Mouse (Mus musculus): ENCODE data around the gene Erbb2. TPM values are rescaled to one million over a fixed set of nuclear protein-coding genes. Genes with fewer than 3 reads are reported as not detected.

The Erbb2 gene
- polyA plus RNA-seq, 1 experiment from 2014 or later = 1.2 TPM

DNA sequence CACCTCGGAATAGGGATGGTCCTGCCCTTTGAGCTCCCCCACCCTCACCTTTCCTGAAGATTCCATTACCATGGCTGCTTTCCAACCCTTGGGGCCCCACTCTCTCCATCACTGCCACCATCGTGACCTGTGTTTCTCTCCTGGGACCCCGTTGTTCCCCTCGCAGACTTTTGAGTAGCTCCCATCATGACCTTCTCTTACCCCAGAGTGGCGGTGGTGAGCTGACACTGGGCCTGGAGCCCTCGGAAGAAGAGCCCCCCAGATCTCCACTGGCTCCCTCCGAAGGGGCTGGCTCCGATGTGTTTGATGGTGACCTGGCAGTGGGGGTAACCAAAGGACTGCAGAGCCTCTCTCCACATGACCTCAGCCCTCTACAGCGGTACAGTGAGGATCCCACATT, 23.5 kb downstream of the Erbb2 start:
- ATAC-seq = no peak
- no peaks in the 10 kb centered on the region for H3K27me3 ChIP-seq (ENCODE audit: insufficient read depth, low read length)
- no peak for DNase-seq
- H3K4me3 ChIP-seq (ENCODE audit: low read depth, low read length) = no peak overlapping the region
- H3K36me3 ChIP-seq (replicated peaks; ENCODE audit: insufficient read depth, low read length) = no peaks in the 10 kb centered on the region
- 85% methylated on average over 9 of the region's 9 CpGs for WGBS (ENCODE audit: insufficient replicate concordance)
- no peak overlapping the region for H3K4me2 ChIP-seq (ENCODE audit: low read depth, low read length)
- H3K4me1 ChIP-seq (ENCODE audit: insufficient read depth) = peaks cover 9% of the 10 kb centered on the region; the same call in 1 of the 2 replicates
- H3K27ac ChIP-seq (ENCODE audit: low read depth) = no peak overlapping the region
- H3K9ac ChIP-seq (replicated peaks) = no peak overlapping the region
- H3K9me3 ChIP-seq (ENCODE audit: low read length) = no peaks in the 10 kb centered on the region
- no peak for TF ChIP-seq CTCF (IDR thresholded peaks at IDR 0.05; ENCODE audit: low read depth)

GRCm38 (mm10) chr11:98437441-98437840, 25.2 kb downstream of the Erbb2 start:
- Histone ChIP-seq H3K4me3 (ENCODE audit: low read depth, low read length) (no peak overlapping the region), H3K4me2 (ENCODE audit: low read depth, low read length) (peak overlapping the region; percentile 86), H3K36me3 (replicated peaks; ENCODE audit: insufficient read depth, low read length) (no peaks in the 10 kb centered on the region), H3K9me3 (ENCODE audit: low read length) (no peaks in the 10 kb centered on the region), H3K27ac (ENCODE audit: low read depth) (no peak overlapping the region), H3K27me3 (ENCODE audit: insufficient read depth, low read length) (no peaks in the 10 kb centered on the region), H3K4me1 (ENCODE audit: insufficient read depth) (peaks cover 9% of the 10 kb centered on the region; the same call in 1 of the 2 replicates), H3K9ac (replicated peaks) (no peak overlapping the region)
- DNase-seq (no peak), ATAC-seq (no peak)
- TF ChIP-seq CTCF (IDR thresholded peaks at IDR 0.05; ENCODE audit: low read depth) = no peak
- TF ChIP-seq EP300 (IDR thresholded peaks at IDR 0.05; ENCODE audit: low read depth) = no peak
- WGBS (ENCODE audit: insufficient replicate concordance) = 86% methylated on average over 6 of the region's 6 CpGs

- H3K9ac ChIP-seq (replicated peaks) = peak within 1 kb of the TSS; percentile 67
- H3K4me3 ChIP-seq (ENCODE audit: low read depth, low read length) = peak within 1 kb of the TSS; percentile 63
- H3K36me3 ChIP-seq (replicated peaks; ENCODE audit: insufficient read depth, low read length) = no peaks in the 10 kb centered on the region
- 3% methylated on average over 42 of the region's 43 CpGs for WGBS (ENCODE audit: insufficient replicate concordance)
- no peaks in the 10 kb centered on the region for H3K27me3 ChIP-seq (ENCODE audit: insufficient read depth, low read length)
- peak within 1 kb of the TSS; percentile 86 for H3K4me2 ChIP-seq (ENCODE audit: low read depth, low read length)
- peak; percentile 90 for ATAC-seq
- TF ChIP-seq EP300 (IDR thresholded peaks at IDR 0.05; ENCODE audit: low read depth) (no peak), CTCF (IDR thresholded peaks at IDR 0.05; ENCODE audit: low read depth) (peak; percentile 99)
- H3K9me3 ChIP-seq (ENCODE audit: low read length) = no peaks in the 10 kb centered on the region
- peaks cover 9% of the 10 kb centered on the region; the same call in 1 of the 2 replicates for H3K4me1 ChIP-seq (ENCODE audit: insufficient read depth)
- H3K27ac ChIP-seq (ENCODE audit: low read depth) = peak within 1 kb of the TSS; percentile 60
- DNase-seq = peak; percentile 98
Measured at GRCm38 (mm10) chr11:98438331-98439158, 26.3 kb downstream of the Erbb2 start, which contains the start of gene Mien1. Gene Mien1, minus strand, starts transcription at chr11:98438991.

DNA sequence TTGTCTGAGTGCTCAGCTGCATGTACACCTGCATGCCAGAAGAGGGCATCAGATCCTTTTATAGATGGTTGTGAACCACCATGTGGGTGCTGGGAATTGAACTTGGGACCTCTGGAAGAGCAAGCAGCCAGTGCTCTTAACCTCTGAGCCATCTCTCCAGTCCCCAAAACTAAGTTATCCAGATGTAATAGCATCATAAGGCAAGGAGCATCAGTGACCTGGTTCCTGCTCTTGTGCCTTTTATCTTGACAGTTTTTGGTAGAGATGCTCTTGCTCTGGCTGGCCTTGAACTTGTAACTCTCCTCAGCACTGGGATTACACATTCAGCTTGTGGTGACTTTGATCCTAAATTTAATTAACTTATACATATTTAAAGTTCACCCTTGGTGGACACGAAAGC, 31.4 kb downstream of the Erbb2 start:
- H3K27me3 ChIP-seq (ENCODE audit: insufficient read depth, low read length) = peaks cover 16% of the 10 kb centered on the region; the same call in 1 of the 2 replicates
- H3K4me2 ChIP-seq (ENCODE audit: low read depth, low read length) = no peak overlapping the region
- H3K9ac ChIP-seq (replicated peaks) = no peak overlapping the region
- no peaks in the 10 kb centered on the region for H3K36me3 ChIP-seq (replicated peaks; ENCODE audit: insufficient read depth, low read length)
- H3K4me3 ChIP-seq (ENCODE audit: low read depth, low read length) = no peak overlapping the region
- H3K9me3 ChIP-seq (ENCODE audit: low read length) = no peaks in the 10 kb centered on the region
- no peak for DNase-seq
- H3K27ac ChIP-seq (ENCODE audit: low read depth) = no peak overlapping the region
- TF ChIP-seq EP300 (IDR thresholded peaks at IDR 0.05; ENCODE audit: low read depth) (no peak), CTCF (IDR thresholded peaks at IDR 0.05; ENCODE audit: low read depth) (no peak)
- ATAC-seq = no peak
- no peaks in the 10 kb centered on the region for H3K4me1 ChIP-seq (ENCODE audit: insufficient read depth)
- 87% methylated on average over 1 of the region's 1 CpGs for WGBS (ENCODE audit: insufficient replicate concordance)

GRCm38 (mm10) chr11:98445238-98445637, 33.0 kb downstream of the Erbb2 start:
- peak overlapping the region; percentile 89 for H3K27ac ChIP-seq (ENCODE audit: low read depth)
- H3K4me1 ChIP-seq (ENCODE audit: insufficient read depth) = no peaks in the 10 kb centered on the region
- 10% methylated on average over 1 of the region's 1 CpGs for WGBS (ENCODE audit: insufficient replicate concordance)
- no peak for ATAC-seq
- peak overlapping the region; percentile 42; the same call in 1 of the 2 replicates for H3K4me2 ChIP-seq (ENCODE audit: low read depth, low read length)
- no peaks in the 10 kb centered on the region for H3K36me3 ChIP-seq (replicated peaks; ENCODE audit: insufficient read depth, low read length)
- no peak overlapping the region for H3K4me3 ChIP-seq (ENCODE audit: low read depth, low read length)
- no peaks in the 10 kb centered on the region for H3K9me3 ChIP-seq (ENCODE audit: low read length)
- peak overlapping the region; percentile 23; the same call in 1 of the 2 replicates for H3K9ac ChIP-seq (replicated peaks)
- TF ChIP-seq EP300 (IDR thresholded peaks at IDR 0.05; ENCODE audit: low read depth) = no peak
- TF ChIP-seq CTCF (IDR thresholded peaks at IDR 0.05; ENCODE audit: low read depth) = no peak
- DNase-seq = no peak
- peaks cover 16% of the 10 kb centered on the region; the same call in 1 of the 2 replicates for H3K27me3 ChIP-seq (ENCODE audit: insufficient read depth, low read length)

DNA sequence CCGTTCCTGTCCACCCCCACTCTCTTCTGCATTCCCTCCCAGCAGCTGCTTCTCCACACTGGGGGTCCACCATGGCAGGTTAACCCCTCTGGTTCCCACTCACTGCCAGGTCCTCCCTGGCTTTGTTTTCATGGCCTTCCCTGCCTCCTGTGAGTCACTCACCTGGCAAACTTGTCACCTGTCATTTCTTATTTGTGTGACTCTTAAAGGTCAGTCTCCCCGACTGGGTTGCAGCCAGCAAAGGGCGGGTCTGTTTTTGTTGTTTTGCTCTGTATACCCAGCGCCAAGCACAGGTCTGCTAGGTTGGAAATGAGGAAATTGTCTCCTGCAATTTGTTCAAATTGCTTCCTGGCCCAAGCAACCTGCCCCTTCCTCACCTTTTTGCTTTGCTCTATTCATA, 33.4 kb downstream of the Erbb2 start:
- Histone ChIP-seq H3K4me2 (ENCODE audit: low read depth, low read length) (peak overlapping the region; percentile 42; the same call in 1 of the 2 replicates), H3K9me3 (ENCODE audit: low read length) (no peaks in the 10 kb centered on the region), H3K4me3 (ENCODE audit: low read depth, low read length) (no peak overlapping the region), H3K9ac (replicated peaks) (peak overlapping the region; percentile 41), H3K36me3 (replicated peaks; ENCODE audit: insufficient read depth, low read length) (no peaks in the 10 kb centered on the region), H3K4me1 (ENCODE audit: insufficient read depth) (peaks cover under 1% of the 10 kb centered on the region; the same call in 1 of the 2 replicates), H3K27me3 (ENCODE audit: insufficient read depth, low read length) (peaks cover 16% of the 10 kb centered on the region; the same call in 1 of the 2 replicates), H3K27ac (ENCODE audit: low read depth) (peak overlapping the region; percentile 89)
- TF ChIP-seq CTCF (IDR thresholded peaks at IDR 0.05; ENCODE audit: low read depth) = no peak
- TF ChIP-seq EP300 (IDR thresholded peaks at IDR 0.05; ENCODE audit: low read depth) = no peak
- ATAC-seq (peak; percentile 27), DNase-seq (peak; percentile 56)
- WGBS (ENCODE audit: insufficient replicate concordance) = 50% methylated on average over 4 of the region's 4 CpGs

Measured in liver, postnatal 0 days (tissue).